Mouse (Mus musculus): ENCODE results near the gene Arsj. TPM values are rescaled to one million over a fixed set of nuclear protein-coding genes. Genes with fewer than 3 reads are reported as not detected.

Gene Arsj
- polyA plus RNA-seq, 1 experiment from 2014 or later, result 6.4 TPM

- 21% methylated on average over 9 of the region's 9 CpGs for WGBS
- H3K4me3 ChIP-seq, result no peak overlapping the region
- peak overlapping the region; percentile 30 for H3K4me2 ChIP-seq (replicated peaks)
- ATAC-seq (ENCODE audit: low FRiP score, low read depth), result peak; percentile 91
- H3K27me3 ChIP-seq, result no peaks in the 10 kb centered on the region
- H3K9me3 ChIP-seq, result no peaks in the 10 kb centered on the region
- H3K36me3 ChIP-seq, result no peaks in the 10 kb centered on the region
- H3K4me1 ChIP-seq, result peaks cover 10% of the 10 kb centered on the region
- H3K9ac ChIP-seq, result no peak overlapping the region
- peak overlapping the region; percentile 65; the same call in 1 of the 2 replicates for H3K27ac ChIP-seq
Observed at GRCm38 (mm10) chr3:126372815-126373545, 9.5 kb downstream of the Arsj start.

GRCm38 (mm10) chr3:126373721-126374120 is 10.2 kb downstream of the Arsj start:
- H3K27ac ChIP-seq, result no peak overlapping the region
- peak; percentile 22; the same call in 1 of the 2 replicates for ATAC-seq (ENCODE audit: low FRiP score, low read depth)
- no peaks in the 10 kb centered on the region for H3K36me3 ChIP-seq
- no peak overlapping the region for H3K9ac ChIP-seq
- H3K9me3 ChIP-seq, result no peaks in the 10 kb centered on the region
- 12% methylated on average over 1 of the region's 1 CpGs for WGBS
- H3K4me3 ChIP-seq, result no peak overlapping the region
- H3K4me1 ChIP-seq, result peaks cover 10% of the 10 kb centered on the region
- H3K27me3 ChIP-seq, result no peaks in the 10 kb centered on the region
- H3K4me2 ChIP-seq (replicated peaks), result no peak overlapping the region

- Histone ChIP-seq H3K4me3 (no peak overlapping the region), H3K4me2 (replicated peaks) (0 out of 2 replicates have a peak overlapping the region, but pooled peaks have one; percentile 16), H3K4me1 (peaks cover 14% of the 10 kb centered on the region), H3K9me3 (no peaks in the 10 kb centered on the region), H3K36me3 (no peaks in the 10 kb centered on the region), H3K27ac (peak overlapping the region; percentile 33; the same call in 1 of the 2 replicates), H3K27me3 (0 out of 2 replicates have a peak, but pooled peaks cover 3% of the 10 kb centered on the region), H3K9ac (no peak overlapping the region)
- WGBS, result 18% methylated on average over 6 of the region's 6 CpGs
- ATAC-seq (ENCODE audit: low FRiP score, low read depth), result 0 out of 2 replicates have a peak, but pooled peaks have one; percentile 40
Observed at GRCm38 (mm10) chr3:126379252-126379651, 15.8 kb downstream of the Arsj start.

GRCm38 (mm10) chr3:126379702-126380101 is 16.2 kb downstream of the Arsj start:
- no peaks in the 10 kb centered on the region for H3K9me3 ChIP-seq
- H3K4me3 ChIP-seq, result no peak overlapping the region
- H3K4me1 ChIP-seq, result peaks cover 19% of the 10 kb centered on the region
- H3K9ac ChIP-seq, result no peak overlapping the region
- H3K27me3 ChIP-seq, result 0 out of 2 replicates have a peak, but pooled peaks cover 3% of the 10 kb centered on the region
- WGBS, result 47% methylated on average over 2 of the region's 2 CpGs
- no peak overlapping the region for H3K27ac ChIP-seq
- H3K4me2 ChIP-seq (replicated peaks), result no peak overlapping the region
- ATAC-seq (ENCODE audit: low FRiP score, low read depth), result no peak
- no peaks in the 10 kb centered on the region for H3K36me3 ChIP-seq

- Histone ChIP-seq H3K9me3 (no peaks in the 10 kb centered on the region), H3K36me3 (no peaks in the 10 kb centered on the region), H3K4me3 (no peak overlapping the region), H3K4me1 (peaks cover 27% of the 10 kb centered on the region), H3K9ac (no peak overlapping the region), H3K27ac (no peak overlapping the region), H3K27me3 (0 out of 2 replicates have a peak, but pooled peaks cover 3% of the 10 kb centered on the region), H3K4me2 (replicated peaks) (no peak overlapping the region)
- 82% methylated on average over 6 of the region's 6 CpGs for WGBS
- ATAC-seq (ENCODE audit: low FRiP score, low read depth), result no peak
Observed at GRCm38 (mm10) chr3:126383276-126383675, 19.8 kb downstream of the Arsj start.

- Histone ChIP-seq H3K4me1 (peaks cover 18% of the 10 kb centered on the region), H3K4me3 (no peak overlapping the region), H3K9ac (no peak overlapping the region), H3K27ac (peak overlapping the region; percentile 22; the same call in 1 of the 2 replicates), H3K27me3 (0 out of 2 replicates have a peak, but pooled peaks cover 3% of the 10 kb centered on the region), H3K4me2 (replicated peaks) (peak overlapping the region; percentile 21; the same call in 1 of the 2 replicates), H3K36me3 (no peaks in the 10 kb centered on the region), H3K9me3 (no peaks in the 10 kb centered on the region)
- peak; percentile 73 for ATAC-seq (ENCODE audit: low FRiP score, low read depth)
- 45% methylated on average over 14 of the region's 14 CpGs for WGBS
Observed at GRCm38 (mm10) chr3:126384657-126385438, 21.4 kb downstream of the Arsj start.

GRCm38 (mm10) chr3:126397451-126397850 is 34.0 kb downstream of the Arsj start:
- H3K4me3 ChIP-seq, result no peak overlapping the region
- ATAC-seq (ENCODE audit: low FRiP score, low read depth), result no peak
- WGBS, result 75% methylated on average over 2 of the region's 2 CpGs

GRCm38 (mm10) chr3:126397985-126398630 is 34.6 kb downstream of the Arsj start:
- 76% methylated on average over 7 of the region's 7 CpGs for WGBS
- ATAC-seq (ENCODE audit: low FRiP score, low read depth), result no peak

More at GRCm38 (mm10) chr3:126397451-126397850, 34.0 kb downstream of the Arsj start:
- H3K4me2 ChIP-seq (replicated peaks), result no peak overlapping the region
- peaks cover 5% of the 10 kb centered on the region; the same call in 1 of the 2 replicates for H3K4me1 ChIP-seq
- no peak overlapping the region for H3K27ac ChIP-seq
- H3K9me3 ChIP-seq, result no peaks in the 10 kb centered on the region
- H3K27me3 ChIP-seq, result 0 out of 2 replicates have a peak, but pooled peaks cover 3% of the 10 kb centered on the region
- no peaks in the 10 kb centered on the region for H3K36me3 ChIP-seq
- no peak overlapping the region for H3K9ac ChIP-seq

GRCm38 (mm10) chr3:126400726-126401125 is 37.2 kb downstream of the Arsj start:
- no peaks in the 10 kb centered on the region for H3K9me3 ChIP-seq
- 67% methylated on average over 4 of the region's 4 CpGs for WGBS
- H3K4me1 ChIP-seq, result peaks cover 5% of the 10 kb centered on the region; the same call in 1 of the 2 replicates
- ATAC-seq (ENCODE audit: low FRiP score, low read depth), result no peak
- no peak overlapping the region for H3K4me3 ChIP-seq
- H3K4me2 ChIP-seq (replicated peaks), result no peak overlapping the region
- no peak overlapping the region for H3K27ac ChIP-seq
- 0 out of 2 replicates have a peak, but pooled peaks cover 3% of the 10 kb centered on the region for H3K27me3 ChIP-seq
- no peak overlapping the region for H3K9ac ChIP-seq
- H3K36me3 ChIP-seq, result no peaks in the 10 kb centered on the region

More at GRCm38 (mm10) chr3:126397985-126398630, 34.6 kb downstream of the Arsj start:
- peaks cover 5% of the 10 kb centered on the region; the same call in 1 of the 2 replicates for H3K4me1 ChIP-seq
- H3K36me3 ChIP-seq, result no peaks in the 10 kb centered on the region
- no peak overlapping the region for H3K27ac ChIP-seq
- H3K9ac ChIP-seq, result no peak overlapping the region
- H3K9me3 ChIP-seq, result no peaks in the 10 kb centered on the region
- H3K4me2 ChIP-seq (replicated peaks), result no peak overlapping the region
- H3K27me3 ChIP-seq, result 0 out of 2 replicates have a peak, but pooled peaks cover 3% of the 10 kb centered on the region
- no peak overlapping the region for H3K4me3 ChIP-seq

GRCm38 (mm10) chr3:126402836-126403235 is 39.4 kb downstream of the Arsj start:
- Histone ChIP-seq H3K27ac (no peak overlapping the region), H3K4me1 (no peaks in the 10 kb centered on the region), H3K9ac (no peak overlapping the region), H3K4me2 (replicated peaks) (no peak overlapping the region), H3K4me3 (no peak overlapping the region), H3K36me3 (no peaks in the 10 kb centered on the region), H3K9me3 (no peaks in the 10 kb centered on the region), H3K27me3 (0 out of 2 replicates have a peak, but pooled peaks cover 3% of the 10 kb centered on the region)
- ATAC-seq (ENCODE audit: low FRiP score, low read depth), result no peak
- WGBS, result 28% methylated on average over 3 of the region's 3 CpGs

GRCm38 (mm10) chr3:126404199-126404598 is 40.7 kb downstream of the Arsj start:
- no peak overlapping the region for H3K27ac ChIP-seq
- H3K4me3 ChIP-seq, result no peak overlapping the region
- no peaks in the 10 kb centered on the region for H3K9me3 ChIP-seq
- 85% methylated on average over 2 of the region's 2 CpGs for WGBS
- H3K4me1 ChIP-seq, result no peaks in the 10 kb centered on the region
- no peak overlapping the region for H3K9ac ChIP-seq
- H3K36me3 ChIP-seq, result no peaks in the 10 kb centered on the region
- ATAC-seq (ENCODE audit: low FRiP score, low read depth), result no peak
- 0 out of 2 replicates have a peak, but pooled peaks cover 3% of the 10 kb centered on the region for H3K27me3 ChIP-seq
- H3K4me2 ChIP-seq (replicated peaks), result no peak overlapping the region
